Mouse (Mus musculus) central nervous system, embryonic 14 days (tissue): ENCODE measurements around the gene Abcc2. TPM values are rescaled to one million over a fixed set of nuclear protein-coding genes. Genes with fewer than 3 reads are reported as not detected.

Source experiments
- polyA plus RNA-seq: library from polyadenylated mRNA; depleted of rRNA; stranded (reverse); fragments of >200 nt; gene quantifications from 2 replicates; pipeline ENCODE4 v1.2.3, GENCODE M21; 2012; rRNA removed

Gene Abcc2
- 0.07 and 0.14 TPM in 2 replicates for polyA plus RNA-seq

DNA sequence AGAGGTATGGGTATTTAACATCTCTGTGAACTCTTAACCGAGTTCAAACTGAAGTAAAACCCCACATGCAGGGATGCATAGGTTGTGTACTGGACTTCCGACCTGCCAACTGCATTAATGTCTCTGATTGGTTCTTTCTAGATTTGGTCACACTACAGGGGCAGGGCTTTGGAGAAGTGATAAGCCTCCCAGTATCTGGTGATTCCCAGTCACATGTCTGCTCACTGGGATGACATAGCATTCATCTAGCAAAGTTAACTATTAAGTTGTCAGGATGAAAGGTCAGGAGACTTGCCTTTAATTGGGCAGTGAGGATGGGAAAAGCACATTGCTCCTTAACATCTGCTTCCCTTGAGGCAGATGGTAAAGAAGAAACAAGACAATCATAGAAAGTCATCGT is at the start of gene Abcc2:
Gene Abcc2, plus strand, starts transcription at position 213 of the 400 bp plus-strand sequence.

DNA sequence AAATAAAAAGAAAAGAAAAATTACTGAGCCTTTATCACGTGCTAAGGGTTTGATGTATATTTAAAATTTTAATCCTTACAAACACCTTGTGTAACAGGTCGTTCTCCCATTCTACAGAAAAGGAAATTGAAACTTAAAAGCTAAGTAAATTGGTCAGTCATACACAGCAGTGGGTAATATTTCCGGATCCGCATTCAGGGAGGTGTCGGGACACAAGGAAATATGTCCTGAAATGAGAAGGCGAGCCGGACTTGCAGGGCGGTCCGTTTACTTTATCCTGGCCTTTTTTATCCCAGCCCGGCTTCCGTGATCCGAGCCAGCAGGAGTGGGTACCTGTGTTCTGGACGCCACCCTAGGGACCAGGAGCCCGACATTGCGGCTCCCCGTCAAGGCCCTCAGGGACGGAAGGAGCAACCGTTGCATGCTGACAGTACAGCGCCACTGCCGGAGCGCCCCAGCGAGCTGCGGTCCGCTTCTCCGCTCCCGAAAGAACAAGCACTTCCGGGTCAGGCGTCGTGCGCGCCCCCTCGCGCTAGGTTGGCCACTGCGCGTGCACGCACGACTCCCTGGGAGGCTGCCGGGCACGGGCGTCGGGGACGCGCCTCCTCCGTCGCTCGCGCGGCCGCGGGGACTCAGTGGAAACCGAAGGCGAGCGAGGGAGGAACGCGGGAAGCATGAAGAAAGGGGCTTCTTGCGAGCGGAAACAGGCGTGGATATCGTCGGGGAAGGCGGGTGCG is 29.3 kb upstream of the Abcc2 start, which contains the start of the genes Cutc and Cox15:
Gene Cutc, plus strand, starts transcription at position 508 of the 737 bp plus-strand sequence.
Gene Cox15, minus strand, starts transcription at position 512 of the 737 bp plus-strand sequence.

Other genes with a start within 250 kb of the Abcc2 start
- gene Nkx2-3, start 169.9 kb upstream of the Abcc2 start, polyA plus RNA-seq = 0.99 and 1.7 TPM in 2 replicates
- 88.3 and 89.1 TPM in 2 replicates for gene Slc25a28, start 107.3 kb upstream of the Abcc2 start, polyA plus RNA-seq
- 7.5 and 8.1 TPM in 2 replicates for gene Entpd7, start 92.5 kb upstream of the Abcc2 start, polyA plus RNA-seq
- gene Cutc, start 29.2 kb upstream of the Abcc2 start, polyA plus RNA-seq = 4.7 and 6.4 TPM in 2 replicates
- 15.0 and 17.5 TPM in 2 replicates for gene Cox15, start 29.2 kb upstream of the Abcc2 start, polyA plus RNA-seq
- 14.7 and 16.9 TPM in 2 replicates for gene Dnmbp, start 158.0 kb downstream of the Abcc2 start, polyA plus RNA-seq
- gene Cpn1, start 204.4 kb downstream of the Abcc2 start, polyA plus RNA-seq = 0.15 and 0.16 TPM in 2 replicates
- 0.05 TPM in 2 replicates for gene Cyp2c23, start 247.0 kb downstream of the Abcc2 start, polyA plus RNA-seq